Mouse (Mus musculus) brain, adult 2 months (tissue): ENCODE measurements around the gene Ell2.
"Not testable (repeated sequence)": the region's sequence is repeated elsewhere in the genome, so short reads cannot be mapped to it uniquely, and the experiment has no call there.

Experiments used
- DNase-seq: peaks from one replicate; pipeline ENCODE4 v3.0.0; 2011; ENCODE audit warnings: low read depth, low spot score

Ell2 gene

GRCm38 (mm10) chr13:75706457-75706856 lies at the start of gene Ell2:
Gene Ell2, plus strand, starts transcription at chr13:75706757.
- no peak for DNase-seq

DNA sequence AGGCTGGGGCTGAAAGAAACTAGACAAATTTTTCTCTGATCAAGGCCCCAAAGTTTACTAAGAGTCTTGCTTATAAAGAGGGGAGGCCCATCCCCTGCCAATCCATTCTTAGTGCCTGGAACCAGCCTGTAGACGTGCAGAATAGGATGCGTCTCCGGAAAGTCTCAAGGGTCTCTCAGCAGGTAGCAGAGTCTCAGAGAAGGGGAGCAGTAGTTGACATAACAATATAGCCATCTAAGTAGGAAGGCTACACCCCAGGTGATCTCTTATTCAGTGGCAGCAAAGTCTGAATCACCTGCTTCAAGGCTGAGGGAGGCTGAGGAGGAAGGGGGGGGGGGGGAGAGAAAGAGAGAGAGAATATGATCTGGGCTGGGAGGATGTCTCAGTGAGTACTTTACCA lies 21.1 kb upstream of the Ell2 start:
- no peak for DNase-seq

DNA sequence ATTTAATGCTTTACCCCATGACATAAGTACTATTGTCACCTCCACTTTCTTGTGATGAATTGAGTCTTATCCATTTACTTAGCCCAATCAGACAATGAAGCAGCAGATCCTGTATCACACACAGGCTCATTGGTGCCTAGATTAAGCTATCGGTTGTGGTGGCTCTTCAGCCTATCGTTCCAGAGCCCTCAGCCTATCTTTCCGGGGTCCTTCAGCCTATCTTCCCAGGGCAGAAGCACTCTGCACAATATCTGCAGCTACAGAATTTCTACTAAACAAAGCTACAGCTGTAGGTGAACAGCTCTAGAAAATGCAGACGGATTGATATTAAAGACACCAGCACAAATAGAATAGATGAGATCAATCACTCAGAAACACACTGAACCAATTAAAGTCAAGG lies 19.6 kb upstream of the Ell2 start:
- DNase-seq = no peak

- DNase-seq = no peak
These were observed 14.9 kb upstream of the Ell2 start for GRCm38 (mm10) chr13:75691625-75692024.

DNA sequence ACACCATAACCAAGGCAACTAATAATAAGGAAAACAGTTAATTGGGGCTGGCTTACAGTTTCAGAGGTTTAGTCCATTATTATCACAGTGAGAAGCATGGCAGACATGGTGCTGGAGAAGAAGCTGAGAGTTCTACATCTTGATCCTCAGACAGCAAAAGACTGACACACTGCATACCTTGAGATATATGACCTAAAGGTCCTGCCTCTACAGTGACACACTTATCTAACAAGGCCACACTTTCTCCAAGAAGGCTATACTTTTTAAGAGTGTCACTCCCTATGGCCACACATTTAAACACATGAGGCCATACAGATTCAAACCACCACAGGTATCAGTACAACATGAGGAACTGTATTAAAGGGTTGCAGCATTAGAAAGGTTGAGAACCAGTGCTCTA lies 13.5 kb upstream of the Ell2 start:
- DNase-seq = no peak

DNA sequence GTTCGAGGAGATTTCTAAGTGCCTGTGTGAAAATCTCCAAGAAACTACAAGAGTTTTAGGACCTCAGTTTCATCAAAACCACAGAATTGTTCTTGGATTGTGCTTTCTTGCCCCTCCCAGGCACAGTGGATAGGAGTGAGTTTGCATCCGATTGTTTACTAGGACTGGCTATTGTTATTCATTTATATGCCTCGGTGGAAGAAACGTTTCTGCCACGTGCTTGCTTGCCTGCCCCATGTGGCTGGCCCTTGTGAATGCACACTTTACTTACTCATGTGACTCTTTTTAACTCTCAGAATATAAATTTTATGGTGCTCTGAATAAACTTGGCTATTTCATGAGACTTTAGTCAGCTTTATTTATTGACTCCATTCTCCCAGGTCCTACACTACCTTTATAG lies 3.7 kb upstream of the Ell2 start:
- no peak for DNase-seq

DNA sequence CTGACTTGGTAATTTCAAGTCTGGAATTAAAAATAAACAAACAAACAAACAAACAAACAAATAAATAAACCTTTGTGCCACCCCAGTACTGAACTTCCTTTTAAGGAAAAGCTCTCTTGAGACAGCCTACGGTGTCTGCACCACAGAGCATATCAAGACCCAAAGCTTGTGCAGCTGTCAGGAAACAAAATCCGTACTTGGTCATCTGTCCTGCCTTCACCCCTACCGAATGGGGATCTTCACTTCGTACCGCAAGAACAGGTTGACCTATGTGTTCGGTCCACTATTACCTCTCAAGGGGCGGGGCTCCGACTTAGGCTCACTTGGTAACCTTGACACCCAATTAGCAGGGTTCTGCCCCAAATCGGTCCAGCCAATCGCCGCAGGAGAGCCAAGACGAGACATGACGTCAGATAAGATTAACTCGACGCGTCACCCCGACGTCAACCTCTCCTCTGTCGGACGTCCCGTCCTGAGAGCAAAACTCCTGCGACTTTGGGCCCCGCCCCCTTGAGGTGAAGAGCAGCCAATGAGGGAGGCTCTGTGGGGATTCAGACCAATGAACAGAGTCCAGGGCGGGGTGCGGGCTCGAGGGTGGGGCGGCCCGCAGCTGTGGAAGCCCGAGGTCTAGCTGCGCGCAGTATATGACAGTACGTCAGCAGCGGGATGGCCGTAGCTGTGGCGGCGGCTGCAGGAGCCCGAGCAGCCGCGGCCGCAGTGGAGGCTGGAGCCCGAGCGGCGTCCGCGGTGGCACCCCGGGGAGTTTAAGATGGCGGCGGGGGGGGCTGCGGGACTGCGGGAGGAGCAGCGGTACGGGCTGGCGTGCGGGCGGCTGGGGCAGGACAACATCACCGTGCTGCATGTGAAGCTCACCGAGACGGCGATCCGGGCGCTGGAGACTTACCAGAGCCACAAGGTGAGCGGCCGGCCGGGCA lies 592 bp downstream of the Ell2 start:
- DNase-seq = peak; percentile 95

DNA sequence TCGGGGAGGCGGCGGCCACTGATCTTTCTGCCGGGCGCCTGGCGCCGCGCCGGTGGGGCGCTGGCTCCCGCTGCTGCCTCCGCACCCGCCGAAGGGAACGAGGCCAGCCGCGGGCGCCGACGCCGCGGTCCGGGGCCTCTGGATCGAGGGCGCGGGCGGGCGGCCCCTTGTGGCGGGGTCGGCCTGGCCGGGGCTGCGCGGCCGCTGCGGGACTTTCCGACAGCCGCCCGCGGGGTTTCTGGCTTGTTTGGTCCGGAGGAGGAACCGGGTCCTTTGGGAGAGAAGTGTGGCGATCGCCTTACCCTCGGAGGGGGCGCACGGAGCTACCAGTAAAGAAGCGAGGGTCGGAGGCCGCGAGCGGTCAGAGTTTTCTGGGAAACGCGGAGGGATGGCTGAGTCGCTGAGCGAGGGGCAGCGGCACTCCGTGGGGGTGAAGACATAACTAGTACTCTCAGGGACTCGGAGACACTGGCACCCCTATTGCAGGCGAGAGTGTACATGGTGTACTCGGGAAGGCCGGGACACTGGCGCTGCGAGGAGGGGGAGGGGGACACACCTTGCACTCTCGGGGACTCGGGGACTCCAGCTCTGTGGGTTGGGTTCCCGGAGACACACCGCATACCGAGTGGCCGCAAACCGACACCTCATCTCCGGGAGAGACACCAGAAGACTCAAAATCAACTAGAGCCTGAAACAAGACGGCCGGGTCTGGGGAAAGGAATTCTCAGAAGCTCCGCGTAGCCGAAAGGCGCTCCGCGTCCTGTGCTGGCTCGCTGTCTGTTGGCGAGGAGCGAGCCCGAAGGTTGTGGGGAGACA lies 1.5 kb downstream of the Ell2 start:
- DNase-seq = peak; percentile 55

DNA sequence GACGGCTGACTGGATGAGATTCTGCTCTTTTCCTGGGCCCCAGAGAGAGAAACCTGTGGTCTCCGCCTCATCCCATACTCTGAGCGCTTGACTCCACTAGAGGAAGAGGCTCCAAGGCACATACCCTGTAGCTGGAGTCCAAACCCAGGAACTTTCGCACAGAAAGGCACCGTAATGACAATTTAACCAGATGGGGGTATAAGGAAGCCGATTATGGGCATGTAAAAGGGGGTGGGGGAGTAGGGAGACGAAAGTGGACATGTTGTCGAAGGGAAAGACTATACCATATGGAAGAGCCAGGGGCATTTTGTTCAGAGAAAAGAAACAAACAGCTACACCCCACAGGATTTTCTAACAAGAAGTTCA lies 2.1 kb downstream of the Ell2 start:
- DNase-seq = no peak

DNA sequence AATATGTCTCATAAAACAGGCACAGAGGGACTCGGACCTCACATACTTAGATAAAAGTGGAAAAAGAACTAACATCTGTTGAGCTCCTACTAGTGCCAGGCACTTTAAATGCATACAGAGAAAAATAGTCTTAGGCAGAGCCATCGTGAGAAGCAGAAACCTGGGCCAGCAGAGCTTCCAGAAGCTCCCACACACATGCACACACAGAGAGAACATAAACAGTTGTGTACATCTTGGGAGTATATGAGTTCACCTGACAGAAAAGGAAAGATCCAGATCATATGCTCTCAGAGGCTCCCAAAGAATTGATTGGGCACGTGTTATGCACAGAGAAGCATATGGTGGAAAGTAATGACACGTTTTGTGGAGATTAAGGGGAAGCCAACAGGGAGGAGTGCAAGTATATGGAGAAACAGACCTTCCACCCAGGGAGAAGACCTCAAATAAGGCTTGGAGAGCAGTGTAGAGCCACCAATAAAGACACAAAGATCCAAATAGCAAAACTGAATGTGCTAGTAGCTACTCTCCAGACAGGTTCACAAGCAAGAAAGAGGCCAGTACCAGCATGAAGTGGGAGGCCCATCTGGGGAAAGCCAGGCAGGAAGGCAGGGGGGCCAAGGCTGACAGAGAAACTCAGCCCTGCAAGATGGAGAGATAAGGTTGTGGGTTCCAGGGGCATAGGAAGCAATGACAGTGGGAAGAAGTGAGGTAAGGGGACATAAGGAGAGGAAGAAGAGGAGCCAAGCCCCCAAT lies 2.6 kb downstream of the Ell2 start:
- peak; percentile 64 for DNase-seq

DNA sequence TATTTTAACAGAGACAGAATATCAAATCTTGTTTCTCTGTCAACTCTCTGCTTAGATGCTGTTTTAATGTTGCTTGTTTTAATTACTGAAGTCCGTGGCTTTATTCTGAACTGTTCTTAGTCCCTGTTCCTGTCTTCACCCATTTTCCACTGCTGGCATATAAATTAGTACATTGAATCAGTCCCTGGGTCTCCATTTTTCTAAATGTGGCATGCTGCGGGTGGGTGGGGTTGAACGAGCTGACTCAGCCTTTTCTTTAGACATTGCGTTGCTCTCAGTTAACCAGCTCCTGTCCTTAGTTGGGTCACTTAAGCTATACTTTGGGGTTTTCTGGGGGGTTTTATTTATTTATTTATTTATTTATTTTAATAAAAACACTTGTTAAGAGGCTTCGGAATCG lies 3.6 kb downstream of the Ell2 start:
- DNase-seq = peak; percentile 66

DNA sequence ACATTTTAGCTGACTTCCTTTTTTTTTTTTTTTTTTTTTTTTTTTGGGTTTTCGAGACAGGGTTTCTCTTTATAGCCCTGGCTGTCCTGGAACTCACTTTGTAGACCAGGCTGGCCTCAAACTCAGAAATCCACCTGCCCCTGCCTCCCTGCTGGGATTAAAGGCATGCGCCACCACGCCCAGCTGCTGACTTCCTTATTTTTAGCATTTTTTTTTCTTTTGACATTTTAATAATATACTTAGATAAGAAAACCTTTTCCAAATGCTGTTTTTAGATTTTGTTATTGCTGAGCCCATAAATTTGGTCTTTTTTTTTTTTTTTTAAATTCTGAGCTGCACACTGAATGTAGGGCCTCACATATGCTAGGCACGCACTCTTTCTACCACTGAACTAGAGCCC lies 5.0 kb downstream of the Ell2 start:
- not testable (repeated sequence) for DNase-seq

DNA sequence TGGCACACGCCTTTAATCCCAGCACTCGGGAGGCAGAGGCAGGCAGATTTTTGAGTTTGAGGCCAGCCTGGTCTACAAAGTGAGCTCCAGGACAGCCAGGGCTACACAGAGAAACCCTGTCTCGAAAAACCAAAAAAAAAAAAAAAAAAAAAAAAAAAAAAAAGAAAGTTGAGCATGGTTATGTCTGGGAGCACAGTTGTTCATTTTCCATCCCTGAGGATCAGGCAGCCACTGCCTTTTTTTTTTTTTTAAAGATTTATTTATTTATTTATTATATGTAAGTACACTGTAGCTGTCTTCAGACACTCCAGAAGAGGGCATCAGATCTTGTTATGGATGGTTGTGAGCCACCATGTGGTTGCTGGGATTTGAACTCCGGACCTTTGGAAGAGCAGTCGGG lies 6.0 kb downstream of the Ell2 start:
- not testable (repeated sequence) for DNase-seq

GRCm38 (mm10) chr13:75714407-75714806 lies 7.8 kb downstream of the Ell2 start:
- no peak for DNase-seq

DNA sequence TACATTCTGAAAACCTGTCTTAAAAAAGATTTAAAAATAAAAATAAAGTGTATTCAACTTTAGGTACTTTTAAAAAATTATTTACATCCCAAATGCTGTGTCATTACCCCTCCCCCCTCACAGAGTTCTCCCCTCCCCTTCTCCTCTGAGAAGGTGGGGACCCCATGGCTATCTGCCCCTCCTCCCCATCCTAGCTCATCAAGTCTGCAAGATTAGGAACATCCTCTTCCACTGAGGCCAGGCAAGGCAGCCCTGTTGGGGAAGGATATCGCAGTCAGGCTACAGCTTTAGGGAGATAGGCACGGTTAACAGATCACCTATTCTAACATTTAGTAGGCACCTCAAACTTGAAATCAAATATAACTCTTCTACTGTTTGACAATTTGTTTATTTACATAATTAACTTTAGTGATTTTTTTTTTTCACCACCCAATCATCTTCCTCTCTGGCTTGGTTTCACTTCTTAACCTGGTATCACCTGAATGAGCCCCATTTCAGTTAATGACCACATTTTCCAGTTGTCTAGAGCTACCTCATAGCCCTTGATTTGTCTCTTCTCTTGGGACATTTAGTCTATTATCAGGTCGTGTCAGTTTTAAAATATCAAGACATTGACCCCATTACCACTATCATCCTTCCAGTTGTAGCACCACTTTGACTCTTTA lies 11.2 kb downstream of the Ell2 start:
- DNase-seq = no peak

DNA sequence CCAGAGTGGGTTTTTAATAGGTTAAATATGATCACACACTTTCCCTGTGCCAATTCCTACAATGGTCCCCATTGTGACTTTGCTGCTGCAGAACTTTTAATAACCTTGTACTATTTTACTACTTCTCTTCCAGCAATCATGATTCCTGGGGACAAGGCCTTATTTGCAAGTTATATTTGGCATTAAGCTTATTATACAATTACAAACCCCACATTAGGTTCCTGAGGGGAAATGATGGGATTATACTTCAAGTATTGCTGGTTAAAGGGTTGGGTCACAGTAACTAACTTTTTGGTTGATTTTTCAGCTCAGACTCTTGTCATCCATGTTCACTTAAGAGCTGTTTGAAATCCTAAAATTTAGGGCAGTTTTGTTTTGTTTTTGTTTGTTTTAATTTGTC lies 11.8 kb downstream of the Ell2 start:
- DNase-seq = no peak

GRCm38 (mm10) chr13:75719645-75720044 lies 13.1 kb downstream of the Ell2 start:
- DNase-seq = no peak

DNA sequence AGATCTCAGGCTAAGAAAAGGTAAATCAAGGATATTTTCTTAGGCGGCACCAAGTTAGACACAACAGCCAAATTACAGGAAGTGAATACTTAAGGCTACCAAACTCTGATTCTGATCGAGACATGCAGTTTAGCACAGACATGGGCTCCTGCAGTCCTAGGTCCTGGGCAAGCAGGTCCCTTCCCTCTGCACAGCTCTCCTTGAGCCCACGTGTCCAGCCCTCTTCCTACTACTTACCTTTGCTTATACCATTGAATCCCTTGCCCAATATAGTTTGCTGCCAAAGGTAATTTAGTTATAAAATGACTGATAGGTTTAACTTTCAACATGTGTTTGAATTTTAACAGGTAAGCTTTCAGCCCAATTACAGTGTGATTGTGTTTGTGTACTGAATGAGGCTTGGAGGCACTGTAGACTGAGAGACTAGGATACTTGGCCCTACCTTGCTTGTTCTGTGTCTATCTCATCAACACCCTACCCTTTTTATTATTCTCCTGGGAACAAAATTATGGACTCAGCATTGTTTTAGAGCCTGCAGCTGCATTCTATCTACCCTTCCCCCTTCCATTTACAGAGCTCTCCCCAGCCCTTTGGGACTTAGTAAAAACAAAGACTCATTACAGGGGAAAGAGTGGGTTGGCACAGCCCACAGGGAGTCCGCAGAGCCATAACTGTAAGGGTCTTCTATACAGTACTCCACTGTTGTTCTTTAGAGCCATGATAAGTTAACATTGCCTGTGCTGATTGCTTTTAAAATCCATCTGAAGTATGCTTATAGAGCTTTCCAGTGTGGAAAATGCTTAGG lies 20.2 kb downstream of the Ell2 start:
- peak; percentile 66 for DNase-seq

- DNase-seq = no peak
These were observed 21.4 kb downstream of the Ell2 start for GRCm38 (mm10) chr13:75727932-75728331.

GRCm38 (mm10) chr13:75729834-75730233 lies 23.3 kb downstream of the Ell2 start:
- DNase-seq = no peak

GRCm38 (mm10) chr13:75730717-75731116 lies 24.2 kb downstream of the Ell2 start:
- DNase-seq = no peak
